Mouse (Mus musculus): ENCODE measurements around the gene Olfr1462. TPM values are rescaled to one million over a fixed set of nuclear protein-coding genes. Genes with fewer than 3 reads are reported as not detected.

Gene Olfr1462
- not detected for total RNA-seq (2021)
- long read RNA-seq, experiment 1, result 0 reads
- long read RNA-seq, experiment 2, result 0 reads

- DNase-seq, result no peak
These were observed at the start of gene Olfr1462 for GRCm38 (mm10) chr19:13185434-13185833. TSS of gene Olfr1462 (plus strand) at chr19:13185734.

GRCm38 (mm10) chr19:13149449-13149848, 36.1 kb upstream of the Olfr1462 start, which contains the start of gene Olfr1459:
TSS of gene Olfr1459 (minus strand) at chr19:13149549.
- no peak for DNase-seq

- DNase-seq, result no peak
These were observed 22.8 kb upstream of the Olfr1462 start, which contains the start of gene Olfr1461 for GRCm38 (mm10) chr19:13162700-13163099. TSS of gene Olfr1461 (plus strand) at chr19:13163000.

- no peak for DNase-seq
These were observed 36.1 kb downstream of the Olfr1462 start for GRCm38 (mm10) chr19:13221666-13222065.

DNA sequence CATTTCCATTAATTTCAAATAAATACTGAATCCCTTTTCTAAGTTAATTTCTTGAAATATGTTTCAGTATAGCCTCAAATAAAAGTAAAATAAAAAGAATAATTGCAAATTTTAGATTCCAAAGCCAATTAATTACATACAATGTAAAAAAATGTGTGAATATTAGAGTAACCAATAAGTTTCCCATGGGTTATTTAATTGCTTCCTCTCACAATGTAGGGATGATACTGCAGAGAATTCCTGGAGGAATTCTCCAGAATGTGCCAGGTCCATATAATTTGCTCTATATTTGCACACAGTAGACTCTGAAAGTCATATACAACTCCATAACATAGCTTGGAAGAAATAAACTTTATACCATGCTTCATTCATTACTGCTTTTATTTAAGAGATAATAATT, 45.5 kb downstream of the Olfr1462 start, which contains the start of gene Olfr1463:
Gene Olfr1463 (plus strand): TSS at position 301 of the 400 bp plus-strand sequence.
- no peak for DNase-seq

Other genes starting within 250 kb of the Olfr1462 start
- not detected for gene Olfr1450, start 235.5 kb upstream of the Olfr1462 start, total RNA-seq (2021)
- not detected for gene Olfr1451, start 190.7 kb upstream of the Olfr1462 start, total RNA-seq (2021)
- not detected for gene Olfr1453, start 157.4 kb upstream of the Olfr1462 start, total RNA-seq (2021)
- not detected for gene Olfr1454, start 125.1 kb upstream of the Olfr1462 start, total RNA-seq (2021)
- not detected for gene Olfr1457, start 87.8 kb upstream of the Olfr1462 start, total RNA-seq (2021)
- gene Olfr1458, start 79.0 kb upstream of the Olfr1462 start, total RNA-seq (2021), result not detected
- gene Olfr1459, start 36.2 kb upstream of the Olfr1462 start, total RNA-seq (2021), result under 1 TPM; 0.07 TPM
- gene Olfr1461, start 22.7 kb upstream of the Olfr1462 start, total RNA-seq (2021), result not detected
- not detected for gene Olfr1463, start 45.6 kb downstream of the Olfr1462 start, total RNA-seq (2021)
- gene Olfr1465, start 129.8 kb downstream of the Olfr1462 start, total RNA-seq (2021), result not detected
- gene Olfr1466, start 153.1 kb downstream of the Olfr1462 start, total RNA-seq (2021), result not detected
- not detected for gene Olfr1467, start 176.5 kb downstream of the Olfr1462 start, total RNA-seq (2021)
- gene Olfr1469, start 222.1 kb downstream of the Olfr1462 start, total RNA-seq (2021), result not detected